Mouse (Mus musculus) cortical plate, adult 2 months (tissue): ENCODE data around the gene Ephb2.

ENCODE experiments used
- CTCF ChIP-seq: fragments of 200-500 bp; IDR thresholded peaks from 2 replicates; pipeline ENCODE4 v1.5.1; 2011; ENCODE audit warnings: mild to moderate bottlenecking, control low read depth, low read length; ENCODE audit not compliant: insufficient read depth; ENCODE audit errors: extremely low read depth
- POLR2A ChIP-seq: fragments of 200-500 bp; IDR thresholded peaks from 2 replicates; pipeline ENCODE4 v1.6.1; 2011; ENCODE audit warnings: mild to moderate bottlenecking, low read length, control low read depth; ENCODE audit not compliant: insufficient read depth; ENCODE audit errors: extremely low read depth

DNA sequence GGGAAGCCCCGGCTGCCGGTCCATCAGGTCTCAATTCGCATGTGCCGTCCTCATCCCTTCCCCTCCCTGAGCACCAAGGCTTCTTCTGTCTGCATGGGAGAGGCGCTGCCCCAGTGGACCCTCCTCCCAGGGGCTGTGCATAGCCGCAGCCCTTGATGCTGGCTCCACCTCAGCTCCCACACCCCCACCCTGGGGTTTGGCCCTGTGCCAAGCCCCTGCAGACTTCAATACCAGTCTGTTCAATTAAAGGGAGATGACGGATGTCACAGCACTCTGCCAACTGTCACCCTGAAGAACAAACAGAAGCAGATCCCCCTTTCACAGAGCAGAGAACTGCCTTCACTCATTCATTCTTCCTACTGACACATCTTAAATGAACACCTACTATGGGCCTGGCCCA is 19.1 kb downstream of the Ephb2 start:
- TF ChIP-seq POLR2A, result no peak
- no peak for TF ChIP-seq CTCF
